ENCODE assay signal across 8 mouse cellular contexts in genomic region chr5:23617104-23617415, GRCm38 (mm10).
A peak's percentile ranks its signal among the peaks of the same experiment; 100 is the strongest.
DNase-seq lines count a peak whose midpoint lies in the region; ATAC-seq and TF ChIP-seq lines count a peak whose summit lies in the region.

No protein-coding gene starts in this region.

- peak overlapping the region; percentile 63 for H3K4me2 ChIP-seq in hindbrain, embryonic 13.5 days
- peak overlapping the region; percentile 81 for H3K4me2 ChIP-seq in liver, postnatal 0 days (ENCODE audit: low read depth, low read length)

- no peak; the same call in 1 of the 2 replicates for TF ChIP-seq CTCF in gastrocnemius, adult 2 months (IDR thresholded peaks at IDR 0.05)
- TF ChIP-seq CTCF in testis, adult 2 months (IDR thresholded peaks at IDR 0.05; ENCODE audit: control insufficient read depth, insufficient read depth, insufficient replicate concordance, low read depth, low read length): no peak
- no peak for TF ChIP-seq CTCF in liver, postnatal 0 days (IDR thresholded peaks at IDR 0.05; ENCODE audit: low read depth)

- H3K9me3 ChIP-seq in hindbrain, embryonic 13.5 days: no peaks in the 10 kb centered on the region
- H3K9me3 ChIP-seq in liver, postnatal 0 days (ENCODE audit: low read length): no peaks in the 10 kb centered on the region

- H3K4me3 ChIP-seq in gastrocnemius, adult 2 months: peak overlapping the region; percentile 83
- H3K4me3 ChIP-seq in testis, adult 2 months (ENCODE audit: control insufficient read depth, low read depth, low read length): no peak overlapping the region
- peak overlapping the region; percentile 52 for H3K4me3 ChIP-seq in hindbrain, embryonic 13.5 days
- H3K4me3 ChIP-seq in liver, postnatal 0 days (ENCODE audit: low read depth, low read length): peak overlapping the region; percentile 57

- TF ChIP-seq EP300 in liver, postnatal 0 days (IDR thresholded peaks at IDR 0.05; ENCODE audit: low read depth): no peak

- H3K27ac ChIP-seq in gastrocnemius, adult 2 months: peak overlapping the region; percentile 93
- H3K27ac ChIP-seq in testis, adult 2 months (ENCODE audit: control insufficient read depth, insufficient read depth, low read depth, low read length): peak overlapping the region; percentile 5
- H3K27ac ChIP-seq in hindbrain, embryonic 13.5 days: peak overlapping the region; percentile 88
- peak overlapping the region; percentile 90 for H3K27ac ChIP-seq in liver, postnatal 0 days (ENCODE audit: low read depth)

- no peak for TF ChIP-seq POLR2A in testis, adult 2 months (IDR thresholded peaks at IDR 0.05; ENCODE audit: control insufficient read depth, low read depth, low read length)

- peak; percentile 42 for DNase-seq in gastrocnemius, adult 2 months
- no peak for DNase-seq in gastrocnemius, postnatal 4 days (ENCODE audit: low spot score in 2 of 2)
- no peak for DNase-seq in testis, postnatal 14 days (ENCODE audit: low spot score)
- DNase-seq in liver, postnatal 0 days: peak; percentile 21
- peak; percentile 57 for DNase-seq in thymus, postnatal 25 days
- no peak for DNase-seq in Muller cell, postnatal 12 days (ENCODE audit: inconsistent ontology term)

- H3K4me1 ChIP-seq in testis, adult 2 months (ENCODE audit: control insufficient read depth, insufficient read depth, low read length): no peaks in the 10 kb centered on the region
- H3K4me1 ChIP-seq in hindbrain, embryonic 13.5 days (replicated peaks): peaks cover 15% of the 10 kb centered on the region
- H3K4me1 ChIP-seq in liver, postnatal 0 days (ENCODE audit: insufficient read depth): peaks cover 4% of the 10 kb centered on the region

- intact Hi-C loops in gastrocnemius, adult 2 months (cut with DNase I): no loop called here

- ATAC-seq in hindbrain, embryonic 13.5 days (ENCODE audit: low FRiP score): peak; percentile 44
- ATAC-seq in liver, postnatal 0 days: peak; percentile 18; the same call in 1 of the 2 replicates

- WGBS in hindbrain, embryonic 13.5 days: 63% methylated on average over 5 of the region's 5 CpGs
- WGBS in liver, postnatal 0 days (ENCODE audit: insufficient replicate concordance): 17% methylated on average over 5 of the region's 5 CpGs

- H3K36me3 ChIP-seq in testis, adult 2 months (ENCODE audit: control insufficient read depth, insufficient read depth, low read length): no peaks in the 10 kb centered on the region
- H3K36me3 ChIP-seq in hindbrain, embryonic 13.5 days: no peaks in the 10 kb centered on the region
- H3K36me3 ChIP-seq in liver, postnatal 0 days (replicated peaks; ENCODE audit: insufficient read depth, low read length): no peaks in the 10 kb centered on the region

- no peaks in the 10 kb centered on the region for H3K27me3 ChIP-seq in testis, adult 2 months (ENCODE audit: control insufficient read depth, insufficient read depth, low read length)
- H3K27me3 ChIP-seq in hindbrain, embryonic 13.5 days: no peaks in the 10 kb centered on the region
- no peaks in the 10 kb centered on the region for H3K27me3 ChIP-seq in liver, postnatal 0 days (ENCODE audit: insufficient read depth, low read length)

- peak overlapping the region; percentile 70 for H3K9ac ChIP-seq in hindbrain, embryonic 13.5 days
- peak overlapping the region; percentile 70 for H3K9ac ChIP-seq in liver, postnatal 0 days (replicated peaks)

Comparison
In these comparisons a context has a peak if more than half of its experiments do, and no peak if none do; other contexts are left out.
1. DNase-seq: peak in gastrocnemius, adult 2 months (single experiment), liver, postnatal 0 days (single experiment) and thymus, postnatal 25 days (single experiment); none in gastrocnemius, postnatal 4 days (0 of 2), testis, postnatal 14 days (single experiment) and Muller cell, postnatal 12 days (single experiment).
2. H3K27ac ChIP-seq: peak in every context shown above with its lines; median percentile 93 in gastrocnemius, adult 2 months; 90 in liver, postnatal 0 days; 88 in hindbrain, embryonic 13.5 days; 5 in testis, adult 2 months.